Mouse (Mus musculus): ENCODE data around the gene Uqcc3.
"Not testable (repeated sequence)": the region's sequence is repeated elsewhere in the genome, so short reads cannot be mapped to it uniquely, and the experiment has no call there.

Gene Uqcc3

DNA sequence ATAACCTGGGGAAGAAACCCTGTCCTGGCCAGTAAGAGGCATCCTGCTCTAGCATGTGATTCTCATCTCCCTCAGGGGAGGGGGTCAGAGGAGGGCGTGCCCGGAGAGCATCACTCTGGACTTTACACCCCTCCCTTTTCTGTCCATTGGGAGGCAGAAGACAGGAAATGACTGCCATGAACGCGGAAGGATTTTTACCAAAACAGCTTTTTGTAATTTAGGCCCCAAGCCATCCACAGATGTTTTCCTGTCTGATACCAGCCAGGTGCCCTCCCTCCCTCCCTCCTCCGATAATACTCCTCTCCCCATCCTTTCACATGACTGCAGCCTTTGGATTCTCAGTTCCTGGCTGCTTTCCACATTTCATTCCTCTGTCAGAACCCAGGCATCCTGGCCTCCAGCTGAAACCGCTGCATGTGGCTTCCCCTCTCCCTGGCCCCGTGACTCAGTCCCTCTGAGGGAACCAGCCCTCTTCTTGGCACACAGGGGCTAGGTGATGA is 30.3 kb downstream of the Uqcc3 start, which contains the start of gene Lrrn4cl:
TSS of gene Lrrn4cl (plus strand) at position 367 of the 500 bp plus-strand sequence.
- DNase-seq (ENCODE audit: low spot score), result no peak

DNA sequence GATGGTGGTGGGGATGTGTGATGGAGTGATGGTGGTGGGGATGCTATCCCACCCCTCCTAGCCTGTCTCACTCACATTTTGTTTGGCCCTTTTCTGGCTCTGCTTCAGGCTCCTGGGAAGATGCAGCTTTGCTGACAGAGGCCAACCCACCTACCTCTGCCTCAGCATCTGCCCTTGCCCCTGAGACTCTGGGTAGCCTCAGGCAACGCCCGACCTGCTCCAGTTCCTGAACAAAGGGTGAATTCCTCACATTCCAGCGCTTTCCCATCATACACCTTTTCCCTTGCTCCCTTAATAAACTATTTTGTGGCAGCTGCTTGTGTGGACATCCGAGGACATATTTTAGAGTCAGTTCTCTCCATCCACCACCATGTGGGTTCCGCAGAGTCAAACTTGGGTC is 32.4 kb downstream of the Uqcc3 start:
- DNase-seq (ENCODE audit: low spot score), result no peak

GRCm38 (mm10) chr19:8844371-8845129 is 36.2 kb downstream of the Uqcc3 start:
- DNase-seq (ENCODE audit: low spot score), result peak; percentile 81

DNA sequence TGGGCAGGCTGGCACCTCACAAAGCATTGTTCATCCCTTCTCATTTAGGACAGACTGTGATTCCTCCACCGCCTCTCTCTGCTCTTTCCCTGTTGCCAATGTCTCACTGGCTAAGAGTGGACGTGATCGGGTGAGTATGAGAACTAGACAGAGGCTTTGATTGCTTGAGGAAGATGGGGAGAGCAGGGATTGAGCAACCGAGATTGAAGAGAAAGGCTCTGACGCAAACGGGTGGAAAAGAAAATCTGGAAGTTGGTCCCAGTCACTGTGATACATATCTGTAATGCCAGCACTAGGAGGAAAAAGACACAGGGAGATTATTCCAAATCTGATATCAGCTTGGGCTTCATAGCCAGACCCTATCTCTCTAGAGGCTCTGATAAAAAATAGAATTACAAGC is 37.8 kb downstream of the Uqcc3 start:
- DNase-seq (ENCODE audit: low spot score), result peak; percentile 46

- DNase-seq (ENCODE audit: low spot score), result no peak
Observed at GRCm38 (mm10) chr19:8841012-8841411, 39.7 kb downstream of the Uqcc3 start.

- peak; percentile 82 for DNase-seq (ENCODE audit: low spot score)
Observed at GRCm38 (mm10) chr19:8839908-8840791, 40.6 kb downstream of the Uqcc3 start.

GRCm38 (mm10) chr19:8839103-8839907 is 41.4 kb downstream of the Uqcc3 start, which contains the start of gene Gng3:
Gng3 (minus strand) TSS chr19:8839194.
- no peak for DNase-seq (ENCODE audit: low spot score)

DNA sequence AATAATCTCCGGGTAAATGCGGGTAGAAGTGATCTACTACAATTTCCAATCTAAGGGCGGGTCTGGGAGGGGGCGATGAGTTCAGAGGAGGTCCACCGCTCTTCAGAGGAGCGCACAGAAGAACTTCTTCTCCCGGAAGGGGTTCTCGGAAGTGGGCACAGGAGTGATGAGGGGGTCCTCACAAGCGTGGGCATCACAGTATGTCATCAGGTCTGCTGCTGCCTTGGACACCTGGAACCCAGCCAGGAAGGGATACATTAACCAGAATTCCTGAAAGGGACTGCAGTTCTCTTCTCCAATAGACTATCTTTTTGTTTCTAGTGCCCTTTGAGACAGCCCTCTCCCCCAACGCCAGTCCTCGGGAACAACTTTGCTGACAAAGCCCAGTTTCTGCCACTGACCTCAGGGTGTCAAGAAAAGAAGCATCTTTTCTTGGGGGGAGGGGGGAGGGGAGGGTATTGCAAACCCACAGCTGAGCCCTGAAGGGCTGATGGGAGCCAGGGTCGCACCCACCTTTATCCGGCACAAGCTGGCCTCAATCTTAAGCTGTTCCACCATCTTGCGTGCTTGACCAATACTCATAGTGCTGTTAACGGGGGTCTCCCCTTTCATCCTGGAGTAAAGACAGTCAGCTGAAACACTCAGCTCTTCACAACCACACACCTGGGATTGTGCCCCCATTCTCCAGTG is 42.5 kb downstream of the Uqcc3 start:
- DNase-seq (ENCODE audit: low spot score), result no peak

DNA sequence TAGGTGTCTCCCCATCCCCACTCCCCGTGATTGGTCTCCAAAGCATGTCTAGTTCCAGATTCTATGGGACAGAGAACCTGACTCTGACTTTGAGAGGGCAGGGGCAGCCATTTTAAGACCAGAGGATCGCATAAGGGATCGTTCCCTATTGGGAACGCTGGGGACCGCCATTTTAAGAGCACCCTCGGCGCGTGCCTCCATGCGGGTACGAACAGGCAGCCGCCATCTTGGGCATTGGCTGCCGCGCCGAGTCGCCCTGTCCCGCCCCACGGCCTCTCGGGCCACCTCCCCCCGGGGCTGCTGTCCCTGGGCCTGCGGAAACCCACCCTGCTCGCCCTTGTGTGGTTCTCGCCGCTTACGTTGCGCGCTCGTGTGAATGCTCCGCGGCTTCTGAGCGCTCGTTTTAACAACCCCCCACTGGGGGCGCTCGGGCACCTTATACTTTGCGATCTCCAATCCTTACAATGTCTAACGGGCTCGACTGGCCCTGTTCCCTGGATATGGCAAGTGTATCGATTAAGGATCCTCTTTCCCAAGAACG is 43.4 kb downstream of the Uqcc3 start, which contains the start of gene Bscl2:
TSS of gene Bscl2 (plus strand) at position 217 of the 541 bp plus-strand sequence.
- peak; percentile 80 for DNase-seq (ENCODE audit: low spot score)

DNA sequence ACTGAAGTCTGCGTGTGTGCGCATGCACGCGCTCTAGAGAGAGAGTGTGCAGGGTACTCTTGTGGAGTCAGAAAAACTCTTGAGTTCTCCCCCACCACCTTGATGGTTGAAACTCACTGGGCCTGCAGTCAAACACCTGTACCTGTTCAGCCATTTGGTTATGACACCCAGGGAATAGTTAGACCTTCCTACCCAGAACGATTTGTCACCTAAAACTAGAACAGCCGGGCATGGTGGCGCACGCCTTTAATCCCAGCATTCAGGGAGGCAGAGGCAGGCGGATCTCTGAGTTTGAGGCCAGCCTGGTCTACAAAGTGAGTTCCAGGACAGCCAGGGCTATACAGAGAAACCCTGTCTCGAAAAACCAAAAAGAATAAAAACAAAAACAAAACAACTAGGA is 44.4 kb downstream of the Uqcc3 start:
- not testable (repeated sequence) for DNase-seq (ENCODE audit: low spot score)

DNA sequence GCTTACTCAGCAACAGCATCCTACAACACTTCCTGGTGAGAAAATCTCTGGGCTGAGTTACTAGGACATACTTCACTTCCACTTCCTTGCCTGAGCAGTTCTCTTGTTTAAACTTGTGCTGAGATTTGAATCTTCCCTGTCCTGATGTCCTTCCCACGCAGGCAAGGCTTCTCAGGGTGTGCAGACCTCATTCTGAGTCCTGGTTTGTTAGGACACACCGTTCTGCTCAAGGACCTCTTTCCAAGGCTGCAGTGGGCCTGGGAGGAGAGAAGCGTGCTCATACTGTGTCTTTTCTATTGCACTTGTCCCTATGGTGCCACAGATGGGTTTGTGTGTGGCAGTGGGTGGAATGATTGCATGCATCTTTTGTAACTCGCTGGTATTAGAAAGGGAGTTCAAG is 47.8 kb downstream of the Uqcc3 start:
- no peak for DNase-seq (ENCODE audit: low spot score)

GRCm38 (mm10) chr19:8831262-8831661 is 49.5 kb downstream of the Uqcc3 start:
- DNase-seq (ENCODE audit: low spot score), result no peak

- no peak for DNase-seq (ENCODE audit: low spot score)
Observed at GRCm38 (mm10) chr19:8830664-8831063, 50.1 kb downstream of the Uqcc3 start.
